Mouse (Mus musculus) frontal cortex, adult 2 months (tissue): ENCODE data around the gene Ddah1. TPM values are rescaled to one million over a fixed set of nuclear protein-coding genes. Genes with fewer than 3 reads are reported as not detected.
"Not testable (repeated sequence)": the region's sequence is repeated elsewhere in the genome, so short reads cannot be mapped to it uniquely, and the experiment has no call there.

ENCODE experiments used
- DNase-seq, 2 experiments: peaks; one replicate each; pipeline ENCODE4 v3.0.0; 2022; ENCODE audit warnings: low spot score in 1 of 2; ENCODE audit errors: extremely low spot score in 1 of 2
- polyA plus RNA-seq: library from polyadenylated mRNA; depleted of rRNA; stranded (reverse); fragments of >200 nt; gene quantifications from 2 replicates; pipeline ENCODE4 v1.2.3, GENCODE M21; 2012

The Ddah1 gene
- polyA plus RNA-seq, 1 experiment = 90.1 TPM

DNA sequence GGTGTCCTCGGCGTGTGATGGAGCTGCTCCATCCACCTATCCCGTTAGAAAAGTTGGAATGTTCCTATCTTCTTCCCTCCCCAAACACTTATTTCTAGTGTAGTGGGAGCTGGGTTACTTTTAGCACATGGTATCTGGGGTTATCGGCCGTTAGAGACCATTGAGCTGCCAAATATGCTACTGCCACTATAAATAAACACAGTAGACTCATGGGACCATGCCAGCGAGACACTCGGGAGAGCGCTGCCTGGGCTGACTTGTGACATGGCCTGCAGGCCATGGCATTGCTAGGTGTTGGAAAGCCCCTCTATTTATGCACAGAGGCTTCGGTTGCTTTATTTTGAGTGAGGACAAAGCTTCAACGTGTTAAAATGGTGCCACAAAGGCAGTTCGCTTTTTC is 139.3 kb downstream of the Ddah1 start:
- no peak for DNase-seq

- DNase-seq = no peak
Measured at GRCm38 (mm10) chr3:145899832-145900231, 141.4 kb downstream of the Ddah1 start.

GRCm38 (mm10) chr3:145903530-145903929 is 145.1 kb downstream of the Ddah1 start:
- DNase-seq = no peak

DNA sequence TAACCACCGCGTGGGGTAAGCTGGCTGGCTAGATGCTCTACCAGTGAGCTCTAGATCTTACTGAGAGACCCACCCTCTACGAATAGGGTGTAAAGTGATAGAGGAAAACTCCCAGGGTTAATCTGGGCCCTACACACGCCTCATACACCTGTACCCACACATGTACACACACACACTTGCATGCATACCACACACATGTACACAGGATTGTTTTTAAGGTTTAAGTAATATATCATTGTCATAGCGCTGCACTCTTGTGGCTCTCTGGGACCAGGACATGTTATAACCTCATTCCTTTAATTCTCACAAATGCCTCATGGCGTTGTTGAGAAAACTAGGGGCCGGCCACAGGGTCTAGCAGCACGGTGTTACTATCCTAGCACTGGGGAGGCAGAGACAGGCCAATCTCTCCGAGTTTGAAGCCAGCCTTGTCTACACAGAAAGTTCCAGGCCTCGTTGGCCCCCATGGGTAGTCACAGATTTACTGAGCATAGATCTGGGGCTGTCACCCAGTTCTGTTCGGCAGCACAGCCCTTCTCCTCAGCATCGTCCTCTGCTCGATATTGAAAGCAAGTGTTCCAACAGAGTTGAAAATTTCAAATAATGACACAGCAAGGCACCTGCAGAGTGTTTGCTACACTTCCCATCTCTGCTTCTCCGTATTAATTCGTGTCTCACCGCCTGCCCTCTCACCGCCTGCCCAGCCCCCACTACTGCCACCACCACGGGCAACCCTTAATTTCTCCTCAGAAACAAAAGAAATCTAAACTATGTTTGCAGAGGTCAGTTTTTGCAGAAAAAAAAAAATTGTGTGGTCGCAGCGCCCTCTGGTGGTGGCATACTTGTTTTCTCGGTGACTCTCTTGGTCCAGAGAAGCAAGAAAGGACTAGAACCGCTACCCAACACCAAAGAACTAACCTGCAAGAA is 146.6 kb downstream of the Ddah1 start:
- DNase-seq = peak; percentile 18 to 87

- no peak for DNase-seq
Measured at GRCm38 (mm10) chr3:145906582-145906981, 148.1 kb downstream of the Ddah1 start.

GRCm38 (mm10) chr3:145912512-145912911 is 154.0 kb downstream of the Ddah1 start:
- no peak for DNase-seq

DNA sequence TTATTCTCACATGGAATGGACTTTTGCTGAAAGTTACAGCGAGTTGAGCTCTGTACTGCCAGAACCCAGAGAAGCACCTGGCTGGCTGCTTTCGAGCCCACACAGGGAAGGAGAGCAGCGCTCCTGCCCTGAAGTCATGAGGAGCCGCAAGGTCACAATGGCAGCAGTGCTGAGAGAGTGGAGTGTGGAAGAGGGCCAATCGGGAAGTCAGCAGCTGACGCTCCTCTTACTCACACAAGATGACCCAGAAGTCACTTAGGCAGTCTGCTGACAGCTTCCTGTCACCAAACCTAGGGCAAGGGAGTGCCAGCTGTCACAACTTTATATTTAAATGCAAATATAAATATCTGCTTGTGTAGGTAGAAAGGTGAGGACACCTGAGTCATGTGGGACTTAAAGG is 154.8 kb downstream of the Ddah1 start:
- DNase-seq = no peak

DNA sequence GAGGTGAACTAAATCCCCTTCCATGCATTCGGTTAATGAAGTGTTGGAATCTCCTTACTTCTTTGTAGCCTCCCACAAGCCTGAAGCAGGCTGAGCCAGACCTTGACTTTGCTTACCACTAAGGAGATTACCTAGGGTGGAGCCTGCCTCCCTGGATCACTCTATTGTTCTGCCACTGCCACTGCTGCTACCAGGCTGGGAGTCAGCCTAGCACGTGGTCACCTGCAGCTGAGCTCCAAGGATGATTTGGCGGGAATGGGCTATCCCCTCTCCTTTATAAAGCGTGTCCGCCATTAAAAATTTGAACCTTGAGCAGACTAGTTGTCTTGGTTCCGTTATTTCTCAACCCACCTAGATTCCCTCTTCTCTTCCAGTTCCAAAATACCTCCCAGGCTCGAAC is 155.5 kb downstream of the Ddah1 start:
- DNase-seq = not testable (repeated sequence)

DNA sequence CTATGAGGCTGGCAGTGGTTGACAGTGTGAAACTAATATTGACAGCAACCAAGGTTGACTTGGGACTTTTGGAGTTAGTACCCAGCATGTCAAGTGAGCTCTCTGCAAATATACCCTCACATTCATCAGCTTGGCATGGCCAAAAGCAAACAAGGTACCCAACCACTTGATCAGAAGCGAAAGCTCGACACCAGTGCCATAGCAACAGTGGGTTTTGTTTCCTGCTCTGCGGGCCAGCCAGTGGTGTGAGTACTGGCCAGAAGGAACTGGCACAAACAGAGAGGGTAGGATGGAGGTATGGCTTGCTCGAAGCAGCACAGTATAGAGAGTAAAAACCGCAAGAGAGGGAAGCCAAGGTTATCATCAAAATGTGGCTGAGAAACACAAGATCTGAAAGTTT is 157.9 kb downstream of the Ddah1 start:
- DNase-seq = no peak

GRCm38 (mm10) chr3:145916826-145917225 is 158.4 kb downstream of the Ddah1 start:
- DNase-seq = no peak

- no peak for DNase-seq
Measured at GRCm38 (mm10) chr3:145922019-145922854, 163.8 kb downstream of the Ddah1 start, which contains the start of gene Bcl10. Gene Bcl10 (plus strand): TSS chr3:145922804.

DNA sequence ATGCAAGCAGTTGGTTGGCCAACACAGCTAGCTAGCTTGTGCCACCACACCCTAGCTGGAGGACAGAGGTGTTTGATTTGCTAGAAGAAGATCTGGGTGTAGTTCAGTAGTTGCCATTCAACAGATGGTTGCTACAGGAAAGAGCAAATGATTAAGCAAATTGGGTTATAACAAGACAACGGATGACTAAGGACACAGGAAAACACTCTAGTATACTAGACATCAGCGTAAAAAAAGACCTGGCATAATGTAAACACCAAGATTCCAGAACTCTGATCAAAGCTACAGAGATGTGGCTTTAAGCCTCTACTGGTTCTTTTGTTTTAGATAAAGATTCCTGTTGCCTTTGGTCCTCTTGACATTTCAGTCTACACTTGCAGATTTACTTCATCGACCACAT is 164.5 kb downstream of the Ddah1 start:
- no peak for DNase-seq

GRCm38 (mm10) chr3:145923874-145924577 is 165.6 kb downstream of the Ddah1 start:
- DNase-seq = peak; percentile 98 to 99

GRCm38 (mm10) chr3:145924649-145925337 is 166.3 kb downstream of the Ddah1 start:
- peak in 1 of 2 experiments; percentile 59 for DNase-seq

- no peak for DNase-seq
Measured at GRCm38 (mm10) chr3:145925506-145925905, 167.0 kb downstream of the Ddah1 start.

- no peak for DNase-seq
Measured at GRCm38 (mm10) chr3:145929525-145930400, 171.3 kb downstream of the Ddah1 start.

DNA sequence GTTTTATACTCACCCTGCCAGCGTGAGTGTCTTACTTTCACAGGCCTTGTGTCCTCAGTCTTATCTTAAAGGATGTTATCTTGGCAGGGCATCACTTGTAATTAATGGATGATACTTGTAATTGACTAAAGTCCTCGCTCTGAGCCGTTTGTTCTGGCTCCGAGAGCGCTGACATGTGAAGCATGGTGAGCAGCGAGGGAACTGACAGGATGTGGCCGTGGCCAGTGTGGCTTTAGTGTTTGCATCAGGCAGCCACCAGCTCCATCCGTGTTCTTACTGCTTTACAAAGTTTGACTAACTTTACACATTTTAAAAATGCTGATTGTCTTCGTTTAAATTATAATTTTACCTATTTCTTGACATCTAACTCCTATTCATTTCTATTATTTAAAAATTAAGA is 175.4 kb downstream of the Ddah1 start:
- no peak for DNase-seq

GRCm38 (mm10) chr3:145937505-145938404 is 179.3 kb downstream of the Ddah1 start, which contains the start of gene 2410004B18Rik:
Gene 2410004B18Rik (plus strand): TSS chr3:145938014.
- DNase-seq = peak; percentile 73 to 94
